Mouse (Mus musculus) myocyte (in vitro differentiated cells): ENCODE data around the gene Gm28870. TPM values are rescaled to one million over a fixed set of nuclear protein-coding genes. Genes with fewer than 3 reads are reported as not detected.
"Not testable (repeated sequence)": the region's sequence is repeated elsewhere in the genome, so short reads cannot be mapped to it uniquely, and the experiment has no call there.

Experiments
- H3K27me3 ChIP-seq: one replicate; pipeline ENCODE4 v1.6.1; 2011; ENCODE audit not compliant: control insufficient read depth, insufficient read depth, insufficient read length
- H3K36me3 ChIP-seq: one replicate; pipeline ENCODE4 v1.6.1; 2011; ENCODE audit not compliant: control insufficient read depth, insufficient read depth
- H3K4me2 ChIP-seq: one replicate; pipeline ENCODE4 v1.6.1; 2011; ENCODE audit warnings: low read depth, control low read depth
- H3K4me3 ChIP-seq: one replicate; pipeline ENCODE4 v1.5.1; 2011; ENCODE audit warnings: mild to moderate bottlenecking, control low read depth, moderate library complexity
- H3K79me2 ChIP-seq: one replicate; pipeline ENCODE4 v1.6.1; 2011; ENCODE audit not compliant: control insufficient read depth, insufficient read depth
- H3ac ChIP-seq: one replicate; pipeline ENCODE4 v1.6.1; 2011; ENCODE audit not compliant: control insufficient read depth, insufficient read length
- polyA plus RNA-seq: library from polyadenylated mRNA; unstranded; fragments of >200 nt; fragmentation: generic; extraction: Trizol; gene quantifications from one replicate; pipeline ENCODE4 v1.2.1, GENCODE M21; 2012; ENCODE audit warnings: missing spikeins

Gene Gm28870
- polyA plus RNA-seq: not detected

DNA sequence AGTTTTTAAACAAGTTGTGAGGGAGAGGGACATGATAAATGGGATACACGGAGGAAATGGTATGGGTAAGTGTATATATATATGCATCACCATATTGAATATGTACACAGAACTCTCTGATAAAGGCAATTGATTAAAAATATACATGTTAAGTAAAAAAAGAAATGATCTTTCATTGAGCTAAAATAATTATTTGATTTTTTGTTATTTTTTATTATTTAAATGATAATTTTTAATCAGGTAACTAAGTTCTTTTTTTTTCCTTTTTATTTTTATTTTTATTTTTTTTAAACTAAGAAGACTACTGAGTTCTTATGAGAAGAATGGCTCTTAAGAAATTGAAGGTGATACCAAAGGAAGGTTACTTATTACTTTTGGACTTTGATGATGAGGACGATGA, at the start of gene Gm28870:
Gene Gm28870, plus strand, starts transcription at position 301 of the 400 bp plus-strand sequence.
- H3K79me2 ChIP-seq, H3K27me3 ChIP-seq, H3K36me3 ChIP-seq, H3K4me2 ChIP-seq, H3K4me3 ChIP-seq, H3ac ChIP-seq: not testable (repeated sequence)
